Mouse (Mus musculus) liver, embryonic 15.5 days (tissue): Measurements from ENCODE around the gene Plekhh3. TPM values are rescaled to one million over a fixed set of nuclear protein-coding genes. Genes with fewer than 3 reads are reported as not detected.
A peak's percentile ranks its signal among the peaks of the same experiment; 100 is the strongest.

Experiments used
- ATAC-seq: fragments of 200-750 bp; cut with Nextera tagmentation; 2 replicates; pipeline ENCODE4 v1.8.0; 2017; ENCODE audit warnings: moderate number of reproducible peaks, mild to moderate bottlenecking, moderate library complexity; ENCODE audit not compliant: insufficient read depth
- H3K27ac ChIP-seq: fragments of 300-500 bp; sonication (generic); replicated peaks from 2 replicates; pipeline ENCODE4 v1.5.1; 2015; ENCODE audit warnings: mild to moderate bottlenecking, inconsistent platforms
- H3K27me3 ChIP-seq: fragments of 300-500 bp; sonication (generic); 2 replicates; pipeline ENCODE4 v1.6.1; 2015; ENCODE audit warnings: mild to moderate bottlenecking, inconsistent platforms
- H3K36me3 ChIP-seq: fragments of 300-500 bp; sonication (generic); replicated peaks from 2 replicates; pipeline ENCODE4 v1.6.1; 2015; ENCODE audit warnings: moderate library complexity, mild to moderate bottlenecking, inconsistent platforms
- H3K4me1 ChIP-seq: fragments of 300-500 bp; sonication (generic); replicated peaks from 2 replicates; pipeline ENCODE4 v1.6.1; 2015; ENCODE audit warnings: inconsistent platforms
- H3K4me2 ChIP-seq: fragments of 300-500 bp; sonication (generic); 2 replicates; pipeline ENCODE4 v1.6.1; 2015; ENCODE audit warnings: moderate library complexity, mild to moderate bottlenecking, inconsistent platforms
- H3K4me3 ChIP-seq: fragments of 300-500 bp; sonication (generic); replicated peaks from 2 replicates; pipeline ENCODE4 v1.5.1; 2015; ENCODE audit warnings: mild to moderate bottlenecking, inconsistent platforms
- H3K9ac ChIP-seq: fragments of 300-500 bp; sonication (generic); 2 replicates; pipeline ENCODE4 v1.6.1; 2015; ENCODE audit warnings: moderate library complexity, mild to moderate bottlenecking, inconsistent platforms
- H3K9me3 ChIP-seq: fragments of 300-500 bp; sonication (generic); replicated peaks from 2 replicates; pipeline ENCODE4 v1.6.1; 2016; ENCODE audit warnings: inconsistent platforms
- WGBS: fragments of 180-500 bp; shearing (Covaris S2); methylation state at CpG from one replicate; pipeline ENCODE4 v1.1.7; 2015; ENCODE audit warnings: mixed read lengths; ENCODE audit not compliant: insufficient replicate concordance; 5-methylcytosine and 5-hydroxymethylcytosine counted together
- polyA plus RNA-seq: library from polyadenylated mRNA; unstranded; fragments of >200 nt; fragmentation: Nextera tagmentation; extraction: Ambion mirVana; gene quantifications from 2 replicates; pipeline ENCODE4 v1.2.1, GENCODE M21; 2015

Plekhh3 gene
- polyA plus RNA-seq, 1 experiment from 2014 or later: 1.5 TPM

DNA sequence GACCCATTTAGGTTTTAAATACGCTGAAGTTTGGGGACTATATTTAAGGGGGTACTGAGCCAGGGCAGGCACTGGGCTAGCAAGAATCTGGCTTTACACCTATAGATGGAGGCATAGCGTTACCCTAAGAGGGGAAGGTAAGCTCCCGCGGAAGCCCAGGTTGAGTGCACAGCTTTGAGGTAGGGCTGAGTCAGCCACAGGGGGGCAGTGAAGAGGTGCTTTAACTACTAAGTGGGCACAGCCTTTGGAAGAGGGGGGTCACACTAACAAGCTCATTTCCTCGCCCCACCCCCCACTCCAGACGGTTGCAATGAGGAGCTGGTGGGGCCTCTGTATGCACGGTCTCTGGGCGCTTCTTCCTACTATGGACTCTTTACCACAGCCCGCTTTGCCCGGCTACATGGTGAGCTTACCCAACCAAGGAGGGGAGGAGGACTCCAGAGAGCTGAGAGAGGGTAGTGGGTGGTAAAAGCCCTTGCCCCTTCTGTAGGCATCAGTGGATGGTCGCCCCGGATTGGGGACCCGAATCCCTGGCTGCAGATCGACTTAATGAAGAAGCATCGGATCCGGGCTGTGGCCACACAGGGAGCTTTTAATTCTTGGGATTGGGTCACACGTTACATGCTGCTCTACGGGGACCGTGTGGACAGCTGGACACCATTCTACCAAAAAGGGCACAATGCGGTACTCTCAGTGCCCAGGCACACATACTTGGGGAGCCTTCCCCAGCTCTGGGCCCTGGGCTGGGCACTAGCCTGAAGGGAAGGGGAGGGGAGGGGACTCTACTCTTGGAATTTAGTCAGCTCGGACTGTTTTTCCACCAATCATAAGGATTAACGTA, 6.0 kb upstream of the Plekhh3 start:
- H3K4me2 ChIP-seq: no peak overlapping the region
- WGBS: 27% methylated on average over 22 of the region's 22 CpGs

GRCm38 (mm10) chr11:101176117-101176691, 5.1 kb upstream of the Plekhh3 start:
- H3K36me3 ChIP-seq: no peaks in the 10 kb centered on the region
- H3K4me2 ChIP-seq: peak overlapping the region; percentile 39; the same call in 1 of the 2 replicates
- H3K9me3 ChIP-seq: no peaks in the 10 kb centered on the region
- H3K4me3 ChIP-seq: no peak overlapping the region
- H3K9ac ChIP-seq: no peak overlapping the region
- 3% methylated on average over 25 of the region's 25 CpGs for WGBS
- peaks cover 50% of the 10 kb centered on the region for H3K4me1 ChIP-seq
- no peak for ATAC-seq
- H3K27me3 ChIP-seq: peaks cover 96% of the 10 kb centered on the region
- H3K27ac ChIP-seq: no peak overlapping the region

More for the DNA sequence above, 6.0 kb upstream of the Plekhh3 start:
- peaks cover 42% of the 10 kb centered on the region for H3K4me1 ChIP-seq
- no peak for ATAC-seq
- no peak overlapping the region for H3K4me3 ChIP-seq
- no peaks in the 10 kb centered on the region for H3K9me3 ChIP-seq
- no peak overlapping the region for H3K9ac ChIP-seq
- H3K27me3 ChIP-seq: peaks cover 96% of the 10 kb centered on the region
- H3K36me3 ChIP-seq: no peaks in the 10 kb centered on the region
- H3K27ac ChIP-seq: no peak overlapping the region

GRCm38 (mm10) chr11:101175636-101176116, 4.5 kb upstream of the Plekhh3 start:
- Histone ChIP-seq H3K27me3 (peaks cover 98% of the 10 kb centered on the region), H3K27ac (no peak overlapping the region), H3K4me3 (no peak overlapping the region), H3K9ac (no peak overlapping the region), H3K4me2 (peak overlapping the region; percentile 39; the same call in 1 of the 2 replicates), H3K9me3 (no peaks in the 10 kb centered on the region), H3K36me3 (no peaks in the 10 kb centered on the region), H3K4me1 (peaks cover 55% of the 10 kb centered on the region)
- WGBS: 6% methylated on average over 11 of the region's 11 CpGs
- ATAC-seq: no peak

- H3K4me3 ChIP-seq: peak within 1 kb of the TSS; percentile 37
- H3K9me3 ChIP-seq: no peaks in the 10 kb centered on the region
- H3K4me1 ChIP-seq: peaks cover 62% of the 10 kb centered on the region
- no peak within 1 kb of the TSS for H3K9ac ChIP-seq
- H3K27ac ChIP-seq: no peak within 1 kb of the TSS
- H3K36me3 ChIP-seq: no peaks in the 10 kb centered on the region
- ATAC-seq: no peak
- 21% methylated on average over 14 of the region's 14 CpGs for WGBS
- peak within 1 kb of the TSS; percentile 66 for H3K4me2 ChIP-seq
- H3K27me3 ChIP-seq: peaks cover 98% of the 10 kb centered on the region
Measured at GRCm38 (mm10) chr11:101174851-101175628, 3.9 kb upstream of the Plekhh3 start, which contains the start of gene Ccr10. Ccr10 (minus strand) TSS chr11:101175443.

DNA sequence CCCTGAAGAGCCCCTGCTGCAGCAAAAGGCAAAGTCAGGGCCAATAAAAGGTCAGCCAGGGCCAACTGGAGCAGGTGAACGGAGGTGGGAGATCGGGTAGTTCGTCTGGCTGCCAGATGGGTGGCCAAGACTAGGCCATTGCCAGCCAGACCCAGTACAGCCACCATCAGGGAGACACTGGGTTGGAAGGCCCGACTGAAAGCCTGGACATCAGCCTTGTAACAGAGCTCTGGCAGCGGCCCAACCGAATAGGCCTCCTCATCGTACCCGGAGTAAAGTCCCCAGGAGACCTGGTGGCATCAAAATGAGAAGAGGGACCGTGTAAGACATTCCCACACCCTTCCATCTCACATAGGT, 3.2 kb upstream of the Plekhh3 start:
- WGBS: 27% methylated on average over 9 of the region's 9 CpGs
- H3K4me2 ChIP-seq: peak overlapping the region; percentile 66
- H3K9ac ChIP-seq: no peak overlapping the region
- no peak for ATAC-seq
- peaks cover 68% of the 10 kb centered on the region for H3K4me1 ChIP-seq
- peaks cover 100% of the 10 kb centered on the region for H3K27me3 ChIP-seq
- no peak overlapping the region for H3K27ac ChIP-seq
- H3K9me3 ChIP-seq: no peaks in the 10 kb centered on the region
- no peaks in the 10 kb centered on the region for H3K36me3 ChIP-seq
- peak overlapping the region; percentile 37 for H3K4me3 ChIP-seq

GRCm38 (mm10) chr11:101173631-101174388, 2.7 kb upstream of the Plekhh3 start:
- peak; percentile 51 for ATAC-seq
- Histone ChIP-seq H3K36me3 (no peaks in the 10 kb centered on the region), H3K27ac (peak overlapping the region; percentile 19; the same call in 1 of the 2 replicates), H3K4me2 (peak overlapping the region; percentile 66), H3K9me3 (no peaks in the 10 kb centered on the region), H3K27me3 (peaks cover 100% of the 10 kb centered on the region), H3K4me3 (peak overlapping the region; percentile 37), H3K9ac (no peak overlapping the region), H3K4me1 (peaks cover 73% of the 10 kb centered on the region)
- WGBS: 1% methylated on average over 61 of the region's 61 CpGs

GRCm38 (mm10) chr11:101173112-101173511, 2.0 kb upstream of the Plekhh3 start:
- Histone ChIP-seq H3K9me3 (no peaks in the 10 kb centered on the region), H3K27ac (no peak overlapping the region), H3K9ac (no peak overlapping the region), H3K27me3 (peaks cover 100% of the 10 kb centered on the region), H3K36me3 (no peaks in the 10 kb centered on the region), H3K4me2 (peak overlapping the region; percentile 66), H3K4me3 (no peak overlapping the region), H3K4me1 (peaks cover 77% of the 10 kb centered on the region)
- no peak for ATAC-seq
- 8% methylated on average over 11 of the region's 11 CpGs for WGBS

- WGBS: 2% methylated on average over 5 of the region's 5 CpGs
- H3K4me1 ChIP-seq: peaks cover 74% of the 10 kb centered on the region
- H3K27me3 ChIP-seq: peaks cover 100% of the 10 kb centered on the region
- H3K9ac ChIP-seq: no peak overlapping the region; the same call in 1 of the 2 replicates
- ATAC-seq: no peak
- H3K4me2 ChIP-seq: peak overlapping the region; percentile 66
- no peaks in the 10 kb centered on the region for H3K9me3 ChIP-seq
- H3K4me3 ChIP-seq: peak overlapping the region; percentile 57
- H3K36me3 ChIP-seq: no peaks in the 10 kb centered on the region
- H3K27ac ChIP-seq: peak overlapping the region; percentile 31
Measured at GRCm38 (mm10) chr11:101172434-101172815, 1.3 kb upstream of the Plekhh3 start.

DNA sequence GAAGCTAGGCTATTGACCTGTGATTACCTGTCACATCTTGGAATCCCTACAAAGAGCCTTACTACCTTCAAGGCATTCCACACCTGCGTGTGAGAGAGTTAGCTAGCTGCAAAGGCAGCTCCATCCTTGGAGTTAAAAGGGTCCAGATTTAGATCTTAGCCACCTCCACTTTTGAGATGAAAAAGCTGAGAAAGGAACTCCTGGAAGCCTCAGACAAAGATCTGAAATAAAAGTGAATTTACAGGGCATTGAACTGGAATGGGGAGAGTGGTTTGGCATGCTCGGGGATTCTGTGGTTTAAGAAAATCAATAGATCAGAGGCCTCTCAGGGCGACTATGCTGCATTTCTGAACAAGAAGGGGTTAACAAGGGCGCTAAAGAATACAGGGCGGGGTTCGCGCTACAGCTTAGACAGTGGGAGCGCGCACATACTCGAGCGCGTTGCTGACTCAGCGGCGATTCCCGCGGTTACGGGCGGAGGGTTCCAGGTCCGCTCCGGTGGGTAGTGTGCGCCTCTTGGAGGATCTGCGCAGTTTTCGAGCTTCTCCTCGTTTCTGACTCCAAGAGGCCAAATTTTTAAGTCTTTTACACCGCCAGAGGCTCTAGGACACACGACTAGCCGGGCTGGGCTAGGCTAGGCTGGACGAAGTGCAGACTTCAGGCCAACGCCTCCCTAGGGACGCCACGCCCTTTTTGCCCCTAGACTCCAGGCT, 726 bp upstream of the Plekhh3 start:
- Histone ChIP-seq H3K27me3 (peaks cover 100% of the 10 kb centered on the region), H3K4me2 (peak overlapping the region; percentile 66), H3K27ac (peak overlapping the region; percentile 31), H3K9me3 (no peaks in the 10 kb centered on the region), H3K4me1 (peaks cover 74% of the 10 kb centered on the region), H3K4me3 (peak overlapping the region; percentile 57), H3K9ac (no peak overlapping the region; the same call in 1 of the 2 replicates), H3K36me3 (no peaks in the 10 kb centered on the region)
- WGBS: under 1% methylated on average over 31 of the region's 31 CpGs
- ATAC-seq: peak; percentile 40; the same call in 1 of the 2 replicates

DNA sequence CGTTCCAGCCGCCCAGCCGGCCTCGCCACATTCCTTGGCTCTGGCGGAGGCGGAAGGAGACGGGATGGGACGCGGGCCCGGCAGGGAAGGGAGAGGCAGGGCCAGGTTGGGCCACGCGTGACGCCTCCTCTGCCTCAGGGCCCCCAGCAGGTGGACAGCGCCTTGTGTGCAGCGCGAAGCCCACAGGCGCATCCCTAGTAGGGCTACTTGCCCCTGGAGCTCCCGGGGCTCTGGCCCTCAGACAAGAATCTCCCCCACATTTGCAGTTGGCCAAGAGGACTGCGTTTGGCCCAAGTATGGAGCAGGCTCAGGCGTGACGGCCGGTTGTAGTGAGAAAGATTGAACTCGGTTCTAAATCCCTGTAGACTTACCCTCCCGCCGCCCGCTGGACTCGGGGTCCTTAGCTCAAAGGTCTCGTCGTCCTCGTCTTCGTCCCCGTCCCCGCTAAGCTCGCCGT, 769 bp downstream of the Plekhh3 start, which contains the start of gene Cntnap1:
Gene Cntnap1 (plus strand): TSS at position 170 of the 457 bp plus-strand sequence.
- Histone ChIP-seq H3K9ac (peak within 1 kb of the TSS; percentile 11; the same call in 1 of the 2 replicates), H3K4me1 (peaks cover 69% of the 10 kb centered on the region)
- 3% methylated on average over 35 of the region's 35 CpGs for WGBS

More for the DNA sequence above, 769 bp downstream of the Plekhh3 start, which contains the start of gene Cntnap1:
- Histone ChIP-seq H3K4me3 (peak within 1 kb of the TSS; percentile 57), H3K27me3 (peaks cover 100% of the 10 kb centered on the region), H3K9me3 (no peaks in the 10 kb centered on the region), H3K4me2 (peak within 1 kb of the TSS; percentile 66), H3K27ac (peak within 1 kb of the TSS; percentile 51), H3K36me3 (0 out of 2 replicates have a peak, but pooled peaks cover 4% of the 10 kb centered on the region)
- no peak for ATAC-seq
